Mouse (Mus musculus): ENCODE data around the gene Megf9.

Megf9 gene

GRCm38 (mm10) chr4:70505951-70506350 lies 28.8 kb downstream of the Megf9 start:
- Histone ChIP-seq H3K27me3 (ENCODE audit: control insufficient read depth, insufficient read depth, low read length, poor library complexity, severe bottlenecking) (no peaks in the 10 kb centered on the region), H3K36me3 (ENCODE audit: control insufficient read depth, insufficient read depth, low read length, poor library complexity, severe bottlenecking) (no peaks in the 10 kb centered on the region)

DNA sequence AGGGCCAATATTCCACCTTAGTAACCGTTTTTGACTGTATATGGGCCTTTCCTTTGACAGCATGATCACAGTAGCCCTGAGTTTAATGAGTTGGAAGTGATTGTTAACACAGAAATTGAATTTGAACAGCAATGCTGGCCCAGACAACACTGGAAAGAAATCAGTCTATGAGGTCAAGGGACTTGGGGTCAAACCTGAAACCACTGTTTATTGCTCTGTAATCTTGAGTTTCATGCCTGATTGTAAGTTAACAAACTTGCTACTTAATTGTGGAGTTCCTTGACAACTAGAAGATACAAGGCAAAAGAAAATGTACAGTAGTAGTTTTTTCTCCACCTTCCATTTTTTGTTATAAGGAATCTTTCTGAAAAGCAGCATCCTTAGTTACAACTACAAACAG lies 31.0 kb downstream of the Megf9 start:
- no peak for DNase-seq (ENCODE audit: low read depth, low spot score)
- Histone ChIP-seq H3K36me3 (ENCODE audit: control insufficient read depth, insufficient read depth, low read length, poor library complexity, severe bottlenecking) (no peaks in the 10 kb centered on the region), H3K27me3 (ENCODE audit: control insufficient read depth, insufficient read depth, low read length, poor library complexity, severe bottlenecking) (no peaks in the 10 kb centered on the region)

More at GRCm38 (mm10) chr4:70505951-70506350, 28.8 kb downstream of the Megf9 start:
- DNase-seq (ENCODE audit: low read depth, low spot score), result no peak

- H3K36me3 ChIP-seq (ENCODE audit: control insufficient read depth, insufficient read depth, low read length, poor library complexity, severe bottlenecking), result no peaks in the 10 kb centered on the region
- no peak for DNase-seq (ENCODE audit: low read depth, low spot score)
- no peaks in the 10 kb centered on the region for H3K27me3 ChIP-seq (ENCODE audit: control insufficient read depth, insufficient read depth, low read length, poor library complexity, severe bottlenecking)
These were observed 35.5 kb downstream of the Megf9 start for GRCm38 (mm10) chr4:70499285-70499684.

GRCm38 (mm10) chr4:70496978-70497377 lies 37.8 kb downstream of the Megf9 start:
- no peaks in the 10 kb centered on the region for H3K27me3 ChIP-seq (ENCODE audit: control insufficient read depth, insufficient read depth, low read length, poor library complexity, severe bottlenecking)
- no peaks in the 10 kb centered on the region for H3K36me3 ChIP-seq (ENCODE audit: control insufficient read depth, insufficient read depth, low read length, poor library complexity, severe bottlenecking)
- no peak for DNase-seq (ENCODE audit: low read depth, low spot score)

GRCm38 (mm10) chr4:70489792-70490191 lies 45.0 kb downstream of the Megf9 start:
- H3K27me3 ChIP-seq (ENCODE audit: control insufficient read depth, insufficient read depth, low read length, poor library complexity, severe bottlenecking), result no peaks in the 10 kb centered on the region
- no peaks in the 10 kb centered on the region for H3K36me3 ChIP-seq (ENCODE audit: control insufficient read depth, insufficient read depth, low read length, poor library complexity, severe bottlenecking)
- no peak for DNase-seq (ENCODE audit: low read depth, low spot score)

DNA sequence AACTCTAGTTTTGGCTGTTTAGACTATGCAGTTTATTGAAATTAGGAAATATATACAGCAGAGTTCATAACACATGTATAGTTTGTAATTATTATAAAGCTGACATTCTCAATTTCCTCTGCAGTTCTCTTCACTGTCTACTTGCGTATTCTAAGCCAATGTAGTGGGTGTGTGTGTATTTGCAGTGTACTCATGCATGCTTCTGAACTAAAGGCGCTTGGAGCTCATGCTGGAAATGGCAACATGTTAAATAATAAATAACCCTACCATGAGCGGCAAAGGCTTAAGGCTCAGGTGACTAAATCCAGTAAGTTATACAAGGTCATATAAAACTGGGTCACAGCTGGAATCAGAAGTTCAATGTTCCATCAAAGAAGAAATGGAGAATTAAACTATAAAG lies 46.4 kb downstream of the Megf9 start:
- DNase-seq (ENCODE audit: low read depth, low spot score), result no peak
- Histone ChIP-seq H3K27me3 (ENCODE audit: control insufficient read depth, insufficient read depth, low read length, poor library complexity, severe bottlenecking) (no peaks in the 10 kb centered on the region), H3K36me3 (ENCODE audit: control insufficient read depth, insufficient read depth, low read length, poor library complexity, severe bottlenecking) (no peaks in the 10 kb centered on the region)

GRCm38 (mm10) chr4:70484134-70484533 lies 50.7 kb downstream of the Megf9 start:
- no peak for DNase-seq (ENCODE audit: low read depth, low spot score)
- Histone ChIP-seq H3K36me3 (ENCODE audit: control insufficient read depth, insufficient read depth, low read length, poor library complexity, severe bottlenecking) (no peaks in the 10 kb centered on the region), H3K27me3 (ENCODE audit: control insufficient read depth, insufficient read depth, low read length, poor library complexity, severe bottlenecking) (no peaks in the 10 kb centered on the region)

DNA sequence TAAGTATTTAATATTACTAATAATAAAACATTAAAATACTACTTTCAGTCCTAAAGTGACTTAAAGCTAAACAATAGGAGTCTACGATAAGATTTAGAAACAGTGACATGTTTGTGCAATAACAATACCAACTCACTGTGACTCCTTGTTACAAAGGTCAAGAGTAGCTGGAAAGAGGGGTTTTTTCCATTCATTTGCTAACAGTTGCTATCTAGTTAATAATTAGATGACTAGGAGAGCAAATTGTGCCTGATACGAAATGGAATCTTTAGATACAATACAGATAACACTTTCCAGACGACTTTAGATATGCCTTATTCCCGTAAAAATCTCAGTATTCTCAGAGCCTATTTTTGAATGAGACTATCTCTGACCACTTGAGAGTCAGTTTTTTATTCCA lies 52.9 kb downstream of the Megf9 start:
- Histone ChIP-seq H3K36me3 (ENCODE audit: control insufficient read depth, insufficient read depth, low read length, poor library complexity, severe bottlenecking) (no peaks in the 10 kb centered on the region), H3K27me3 (ENCODE audit: control insufficient read depth, insufficient read depth, low read length, poor library complexity, severe bottlenecking) (no peaks in the 10 kb centered on the region)
- DNase-seq (ENCODE audit: low read depth, low spot score), result no peak

GRCm38 (mm10) chr4:70471398-70471797 lies 63.4 kb downstream of the Megf9 start:
- H3K27me3 ChIP-seq (ENCODE audit: control insufficient read depth, insufficient read depth, low read length, poor library complexity, severe bottlenecking), result no peaks in the 10 kb centered on the region
- no peaks in the 10 kb centered on the region for H3K36me3 ChIP-seq (ENCODE audit: control insufficient read depth, insufficient read depth, low read length, poor library complexity, severe bottlenecking)
- DNase-seq (ENCODE audit: low read depth, low spot score), result no peak

- DNase-seq (ENCODE audit: low read depth, low spot score), result no peak
- no peaks in the 10 kb centered on the region for H3K27me3 ChIP-seq (ENCODE audit: control insufficient read depth, insufficient read depth, low read length, poor library complexity, severe bottlenecking)
- H3K36me3 ChIP-seq (ENCODE audit: control insufficient read depth, insufficient read depth, low read length, poor library complexity, severe bottlenecking), result no peaks in the 10 kb centered on the region
These were observed 68.7 kb downstream of the Megf9 start for GRCm38 (mm10) chr4:70465921-70466689.

- DNase-seq (ENCODE audit: low read depth, low spot score), result no peak
- Histone ChIP-seq H3K36me3 (ENCODE audit: control insufficient read depth, insufficient read depth, low read length, poor library complexity, severe bottlenecking) (no peaks in the 10 kb centered on the region), H3K27me3 (ENCODE audit: control insufficient read depth, insufficient read depth, low read length, poor library complexity, severe bottlenecking) (no peaks in the 10 kb centered on the region)
These were observed 71.5 kb downstream of the Megf9 start for GRCm38 (mm10) chr4:70463302-70463701.

- Histone ChIP-seq H3K27me3 (ENCODE audit: control insufficient read depth, insufficient read depth, low read length, poor library complexity, severe bottlenecking) (no peaks in the 10 kb centered on the region), H3K36me3 (ENCODE audit: control insufficient read depth, insufficient read depth, low read length, poor library complexity, severe bottlenecking) (no peaks in the 10 kb centered on the region)
- DNase-seq (ENCODE audit: low read depth, low spot score), result no peak
These were observed 73.4 kb downstream of the Megf9 start for GRCm38 (mm10) chr4:70461416-70461815.

GRCm38 (mm10) chr4:70452161-70452560 lies 82.6 kb downstream of the Megf9 start:
- no peak for DNase-seq (ENCODE audit: low read depth, low spot score)
- Histone ChIP-seq H3K36me3 (ENCODE audit: control insufficient read depth, insufficient read depth, low read length, poor library complexity, severe bottlenecking) (no peaks in the 10 kb centered on the region), H3K27me3 (ENCODE audit: control insufficient read depth, insufficient read depth, low read length, poor library complexity, severe bottlenecking) (no peaks in the 10 kb centered on the region)

DNA sequence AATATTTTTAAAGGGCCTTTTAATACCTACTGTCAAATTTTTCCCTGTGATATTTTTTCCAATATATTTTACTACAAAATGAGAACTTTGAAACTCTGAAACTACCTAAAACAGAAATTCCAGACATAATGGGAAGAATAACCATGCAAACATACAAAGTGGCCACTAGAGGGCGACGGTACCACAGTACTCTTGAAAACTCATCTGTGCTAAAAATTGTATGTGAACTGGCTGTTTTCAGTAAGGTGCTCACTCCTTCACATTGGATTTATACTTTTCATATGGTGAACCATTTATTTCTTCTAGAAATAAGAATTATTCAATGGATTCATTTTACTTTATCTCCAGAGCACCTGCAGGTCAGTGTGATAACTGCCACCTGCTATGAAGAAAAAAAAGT lies 83.0 kb downstream of the Megf9 start:
- no peaks in the 10 kb centered on the region for H3K27me3 ChIP-seq (ENCODE audit: control insufficient read depth, insufficient read depth, low read length, poor library complexity, severe bottlenecking)
- DNase-seq (ENCODE audit: low read depth, low spot score), result peak; percentile 67
- no peaks in the 10 kb centered on the region for H3K36me3 ChIP-seq (ENCODE audit: control insufficient read depth, insufficient read depth, low read length, poor library complexity, severe bottlenecking)

DNA sequence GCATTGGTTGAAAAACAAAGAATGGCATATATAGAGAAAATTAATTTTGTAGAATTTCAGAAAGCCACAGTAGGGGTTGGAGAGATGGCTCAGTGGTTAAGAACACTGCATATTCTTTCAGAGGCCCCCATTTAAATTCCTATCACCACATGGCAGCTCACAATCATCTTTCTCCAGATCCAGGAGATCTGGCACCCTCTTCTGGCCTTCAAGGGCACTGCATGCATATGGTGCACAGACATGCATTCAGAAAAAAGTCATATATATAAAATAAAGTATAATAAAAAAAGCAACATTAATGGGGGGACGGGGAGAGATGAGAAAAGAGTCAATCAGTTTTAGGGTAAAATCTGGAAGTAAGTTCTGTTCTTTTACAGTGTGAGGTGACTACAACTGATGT lies 85.1 kb downstream of the Megf9 start:
- H3K27me3 ChIP-seq (ENCODE audit: control insufficient read depth, insufficient read depth, low read length, poor library complexity, severe bottlenecking), result no peaks in the 10 kb centered on the region
- H3K36me3 ChIP-seq (ENCODE audit: control insufficient read depth, insufficient read depth, low read length, poor library complexity, severe bottlenecking), result no peaks in the 10 kb centered on the region
- DNase-seq (ENCODE audit: low read depth, low spot score), result peak; percentile 28

DNA sequence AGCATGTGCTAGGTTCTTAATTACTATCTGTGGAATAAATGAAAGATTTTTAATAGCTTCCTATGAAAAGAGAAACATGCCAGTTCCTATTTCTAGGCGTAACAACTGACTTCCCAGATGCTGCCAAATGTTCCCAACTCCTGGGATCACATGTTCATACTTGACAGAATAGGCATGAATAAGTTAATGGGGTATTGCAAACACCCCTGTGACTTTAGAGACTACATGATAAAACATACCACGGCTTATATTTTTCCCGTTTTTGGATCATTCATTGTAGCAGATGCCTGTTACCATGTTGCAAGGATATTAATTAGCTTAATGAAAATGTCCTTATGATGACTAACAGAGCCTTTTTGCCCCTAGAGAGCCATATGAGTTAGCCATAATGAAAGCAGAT lies 88.0 kb downstream of the Megf9 start:
- Histone ChIP-seq H3K36me3 (ENCODE audit: control insufficient read depth, insufficient read depth, low read length, poor library complexity, severe bottlenecking) (no peaks in the 10 kb centered on the region), H3K27me3 (ENCODE audit: control insufficient read depth, insufficient read depth, low read length, poor library complexity, severe bottlenecking) (no peaks in the 10 kb centered on the region)
- DNase-seq (ENCODE audit: low read depth, low spot score), result no peak
